23 mouse cellular contexts compared by ENCODE assay signal in genomic region chr5:112241849-112242248, GRCm38 (mm10). TPM values are rescaled to one million over a fixed set of nuclear protein-coding genes. Genes with fewer than 3 reads are reported as not detected.
DNase-seq lines count a peak whose midpoint lies in the region; ATAC-seq and TF ChIP-seq lines count a peak whose summit lies in the region.
"Had no signal": no experiment of that assay in that cellular context is flagged by ENCODE, and none has a peak within 500 bp of the region (broad histone marks: within the 10 kb centered on the region; RNA-seq: fewer than 3 reads in every experiment).

No protein-coding gene starts in this region.

- no peaks in the 10 kb centered on the region for H3K9me3 ChIP-seq in embryonic facial prominence, embryonic 13.5 days
- no peaks in the 10 kb centered on the region for H3K9me3 ChIP-seq in embryonic facial prominence, embryonic 10.5 days
- H3K9me3 ChIP-seq in kidney, embryonic 16.5 days (ENCODE audit: low read length), result no peaks in the 10 kb centered on the region
- H3K9me3 ChIP-seq in neural tube, embryonic 13.5 days, result no peaks in the 10 kb centered on the region
- H3K9me3 ChIP-seq in liver, postnatal 0 days (ENCODE audit: low read length), result no peaks in the 10 kb centered on the region; the same call in 1 of the 2 replicates
- H3K9me3 ChIP-seq: embryonic facial prominence, embryonic 12.5 days; hindbrain, embryonic 12.5 days; neural tube, embryonic 12.5 days had no signal

- no peak for ATAC-seq in embryonic facial prominence, embryonic 13.5 days (ENCODE audit: insufficient number of reproducible peaks, insufficient read depth, low FRiP score, low TSS enrichment, low read depth)
- no peak for ATAC-seq in kidney, embryonic 16.5 days (ENCODE audit: low FRiP score, low TSS enrichment)
- no peak for ATAC-seq in neural tube, embryonic 13.5 days (ENCODE audit: low read depth)
- no peak for ATAC-seq in liver, postnatal 0 days
- ATAC-seq: midbrain, embryonic 16.5 days had no signal

- peaks cover 22% of the 10 kb centered on the region for H3K4me1 ChIP-seq in embryonic facial prominence, embryonic 13.5 days
- H3K4me1 ChIP-seq in embryonic facial prominence, embryonic 10.5 days, result peaks cover 60% of the 10 kb centered on the region
- peaks cover 24% of the 10 kb centered on the region for H3K4me1 ChIP-seq in kidney, embryonic 16.5 days (ENCODE audit: insufficient read depth, low read length)
- peaks cover 55% of the 10 kb centered on the region for H3K4me1 ChIP-seq in neural tube, embryonic 13.5 days (replicated peaks)
- peaks cover 17% of the 10 kb centered on the region for H3K4me1 ChIP-seq in liver, postnatal 0 days (ENCODE audit: insufficient read depth)

- 74% methylated on average over 2 of the region's 2 CpGs for WGBS in embryonic facial prominence, embryonic 13.5 days
- 87% methylated on average over 2 of the region's 2 CpGs for whole genome bisulfite sequencing in embryonic facial prominence, embryonic 10.5 days
- WGBS in kidney, embryonic 16.5 days, result 58% methylated on average over 2 of the region's 2 CpGs
- 77% methylated on average over 2 of the region's 2 CpGs for WGBS in neural tube, embryonic 13.5 days
- WGBS in liver, postnatal 0 days (ENCODE audit: insufficient replicate concordance), result 43% methylated on average over 2 of the region's 2 CpGs

- TF ChIP-seq EP300 in liver, postnatal 0 days (IDR thresholded peaks at IDR 0.05; ENCODE audit: low read depth), result no peak

- H3K4me3 ChIP-seq in embryonic facial prominence, embryonic 13.5 days, result no peak overlapping the region
- H3K4me3 ChIP-seq in embryonic facial prominence, embryonic 10.5 days, result no peak overlapping the region
- no peak overlapping the region for H3K4me3 ChIP-seq in kidney, embryonic 16.5 days (ENCODE audit: low read length)
- H3K4me3 ChIP-seq in neural tube, embryonic 13.5 days, result no peak overlapping the region
- H3K4me3 ChIP-seq in liver, postnatal 0 days (ENCODE audit: low read depth, low read length), result no peak overlapping the region
- H3K4me3 ChIP-seq: embryonic facial prominence, embryonic 12.5 days; hindbrain, embryonic 12.5 days; neural tube, embryonic 12.5 days had no signal

- no peak for TF ChIP-seq CTCF in liver, postnatal 0 days (IDR thresholded peaks at IDR 0.05; ENCODE audit: low read depth)

- no peak overlapping the region for H3K4me2 ChIP-seq in embryonic facial prominence, embryonic 13.5 days
- no peak overlapping the region for H3K4me2 ChIP-seq in kidney, embryonic 16.5 days (replicated peaks; ENCODE audit: low read depth, low read length)
- H3K4me2 ChIP-seq in neural tube, embryonic 13.5 days, result no peak overlapping the region
- H3K4me2 ChIP-seq in liver, postnatal 0 days (ENCODE audit: low read depth, low read length), result no peak overlapping the region
- H3K4me2 ChIP-seq: embryonic facial prominence, embryonic 12.5 days; hindbrain, embryonic 12.5 days; neural tube, embryonic 12.5 days had no signal

- H3K27ac ChIP-seq in embryonic facial prominence, embryonic 13.5 days, result no peak overlapping the region
- no peak overlapping the region for H3K27ac ChIP-seq in embryonic facial prominence, embryonic 10.5 days (replicated peaks)
- peak overlapping the region; percentile 16; the same call in 1 of the 2 replicates for H3K27ac ChIP-seq in kidney, embryonic 16.5 days (ENCODE audit: low read length)
- H3K27ac ChIP-seq in neural tube, embryonic 13.5 days (replicated peaks), result peak overlapping the region; percentile 42; the same call in 1 of the 2 replicates
- H3K27ac ChIP-seq in liver, postnatal 0 days (ENCODE audit: low read depth), result 0 out of 2 replicates have a peak overlapping the region, but pooled peaks have one; percentile 48
- H3K27ac ChIP-seq: embryonic facial prominence, embryonic 12.5 days; hindbrain, embryonic 12.5 days; kidney, postnatal 0 days; neural tube, embryonic 12.5 days had no signal

- peaks cover 34% of the 10 kb centered on the region for H3K27me3 ChIP-seq in embryonic facial prominence, embryonic 13.5 days
- H3K27me3 ChIP-seq in embryonic facial prominence, embryonic 10.5 days (replicated peaks; ENCODE audit: low read depth, poor library complexity, severe bottlenecking), result peaks cover 39% of the 10 kb centered on the region
- H3K27me3 ChIP-seq in kidney, embryonic 16.5 days (ENCODE audit: insufficient read depth, low read length), result peaks cover 9% of the 10 kb centered on the region; the same call in 1 of the 2 replicates
- H3K27me3 ChIP-seq in neural tube, embryonic 13.5 days, result no peaks in the 10 kb centered on the region
- H3K27me3 ChIP-seq in liver, postnatal 0 days (ENCODE audit: insufficient read depth, low read length), result peaks cover 8% of the 10 kb centered on the region; the same call in 1 of the 2 replicates
- H3K27me3 ChIP-seq: hindbrain, embryonic 12.5 days; neural tube, embryonic 12.5 days had no signal

- no peaks in the 10 kb centered on the region for H3K36me3 ChIP-seq in embryonic facial prominence, embryonic 13.5 days
- H3K36me3 ChIP-seq in embryonic facial prominence, embryonic 10.5 days (replicated peaks), result no peaks in the 10 kb centered on the region
- no peaks in the 10 kb centered on the region for H3K36me3 ChIP-seq in kidney, embryonic 16.5 days (ENCODE audit: insufficient read depth, low read length)
- H3K36me3 ChIP-seq in neural tube, embryonic 13.5 days, result no peaks in the 10 kb centered on the region
- no peaks in the 10 kb centered on the region for H3K36me3 ChIP-seq in liver, postnatal 0 days (replicated peaks; ENCODE audit: insufficient read depth, low read length)
- H3K36me3 ChIP-seq: embryonic facial prominence, embryonic 12.5 days; hindbrain, embryonic 12.5 days; neural tube, embryonic 12.5 days had no signal

- DNase-seq in embryonic facial prominence, embryonic 10.5 days (ENCODE audit: low spot score), result no peak
- DNase-seq in kidney, postnatal 36 days, result no peak
- no peak for DNase-seq in neural tube, embryonic 10.5 days (ENCODE audit: extremely low spot score, low spot score)
- DNase-seq in liver, postnatal 0 days, result no peak
- DNase-seq in lung, adult 18-20 months, result no peak
- DNase-seq: cerebellum, adult 11 months; cerebellum, adult 9-10 months; cerebellum, postnatal 36 days; gastrocnemius, postnatal 10 days; layer of hippocampus, adult 9-11 months; right cerebral cortex, postnatal 4 days; thymus, postnatal 4 days had no signal

- peak overlapping the region; percentile 40; the same call in 1 of the 2 replicates for H3K9ac ChIP-seq in embryonic facial prominence, embryonic 13.5 days
- no peak overlapping the region for H3K9ac ChIP-seq in kidney, embryonic 16.5 days (replicated peaks; ENCODE audit: low read length)
- no peak overlapping the region for H3K9ac ChIP-seq in neural tube, embryonic 13.5 days
- H3K9ac ChIP-seq in liver, postnatal 0 days (replicated peaks), result no peak overlapping the region
- H3K9ac ChIP-seq: embryonic facial prominence, embryonic 12.5 days; hindbrain, embryonic 12.5 days; neural tube, embryonic 12.5 days had no signal

RNA-seq across cellular contexts. Expression of gene Cryba4, which starts 10.5 kb away (rescaled TPM):
- 1.0 and 1.9 TPM in 2 replicates for polyA plus RNA-seq in embryonic facial prominence, embryonic 13.5 days (2015; fragmentation: Nextera tagmentation; extraction: Ambion mirVana)
- 0.35 and 0.69 TPM in 2 replicates for polyA plus RNA-seq in embryonic facial prominence, embryonic 10.5 days (2016; fragmentation: Nextera tagmentation; extraction: Ambion mirVana)
- polyA plus RNA-seq in kidney, embryonic 16.5 days (2015; fragmentation: Nextera tagmentation; extraction: Ambion mirVana), result 0.58 and 0.81 TPM in 2 replicates
- 3.4 and 4.0 TPM in 2 replicates for polyA plus RNA-seq in neural tube, embryonic 13.5 days (2015; fragmentation: Nextera tagmentation; extraction: Ambion mirVana)
- polyA plus RNA-seq in liver, postnatal 0 days (2015; fragmentation: Nextera tagmentation; extraction: Ambion mirVana), result 0.59 and 0.86 TPM in 2 replicates
- polyA plus RNA-seq: Patski had no signal

RNA-seq across cellular contexts. Expression of gene Crybb1, which starts 13.8 kb away (rescaled TPM):
- 1.0 and 1.3 TPM in 2 replicates for polyA plus RNA-seq in embryonic facial prominence, embryonic 13.5 days (2015; fragmentation: Nextera tagmentation; extraction: Ambion mirVana)
- polyA plus RNA-seq in embryonic facial prominence, embryonic 10.5 days (2016; fragmentation: Nextera tagmentation; extraction: Ambion mirVana), result 0.20 and 0.80 TPM in 2 replicates
- polyA plus RNA-seq in kidney, embryonic 16.5 days (2015; fragmentation: Nextera tagmentation; extraction: Ambion mirVana), result 2.7 and 4.0 TPM in 2 replicates
- 4.5 and 7.6 TPM in 2 replicates for polyA plus RNA-seq in neural tube, embryonic 13.5 days (2015; fragmentation: Nextera tagmentation; extraction: Ambion mirVana)
- 0.33 TPM in 1 of 2 replicates, not detected in the other for polyA plus RNA-seq in liver, postnatal 0 days (2015; fragmentation: Nextera tagmentation; extraction: Ambion mirVana)
- polyA plus RNA-seq: G1E; liver, adult 2 months; Patski had no signal

RNA-seq across cellular contexts. Expression of gene Tpst2, which starts 34.6 kb away (rescaled TPM):
- polyA plus RNA-seq in embryonic facial prominence, embryonic 13.5 days (2015; fragmentation: Nextera tagmentation; extraction: Ambion mirVana), result 38.7 and 42.8 TPM in 2 replicates
- 34.0 and 35.9 TPM in 2 replicates for polyA plus RNA-seq in embryonic facial prominence, embryonic 10.5 days (2016; fragmentation: Nextera tagmentation; extraction: Ambion mirVana)
- 65.8 and 68.7 TPM in 2 replicates for polyA plus RNA-seq in kidney, embryonic 16.5 days (2015; fragmentation: Nextera tagmentation; extraction: Ambion mirVana)
- polyA plus RNA-seq in neural tube, embryonic 13.5 days (2015; fragmentation: Nextera tagmentation; extraction: Ambion mirVana), result 28.9 and 29.5 TPM in 2 replicates
- polyA plus RNA-seq in liver, postnatal 0 days (2015; fragmentation: Nextera tagmentation; extraction: Ambion mirVana), result 34.5 and 36.2 TPM in 2 replicates

Comparison
In these comparisons a context has a peak if more than half of its experiments do, and no peak if none do; other contexts are left out.
1. H3K27ac ChIP-seq: peak in kidney, embryonic 16.5 days (single experiment), neural tube, embryonic 13.5 days (single experiment) and liver, postnatal 0 days (single experiment); none in embryonic facial prominence, embryonic 13.5 days (single experiment) and embryonic facial prominence, embryonic 10.5 days (single experiment).